Mouse (Mus musculus): ENCODE measurements at regions not wholly inside any gene's neighbourhood (a gene's known extent, or its start where the extent isn't known, plus 50 kb on each side); places are given as distances from the start of the nearest gene placed in this dataset.

DNA sequence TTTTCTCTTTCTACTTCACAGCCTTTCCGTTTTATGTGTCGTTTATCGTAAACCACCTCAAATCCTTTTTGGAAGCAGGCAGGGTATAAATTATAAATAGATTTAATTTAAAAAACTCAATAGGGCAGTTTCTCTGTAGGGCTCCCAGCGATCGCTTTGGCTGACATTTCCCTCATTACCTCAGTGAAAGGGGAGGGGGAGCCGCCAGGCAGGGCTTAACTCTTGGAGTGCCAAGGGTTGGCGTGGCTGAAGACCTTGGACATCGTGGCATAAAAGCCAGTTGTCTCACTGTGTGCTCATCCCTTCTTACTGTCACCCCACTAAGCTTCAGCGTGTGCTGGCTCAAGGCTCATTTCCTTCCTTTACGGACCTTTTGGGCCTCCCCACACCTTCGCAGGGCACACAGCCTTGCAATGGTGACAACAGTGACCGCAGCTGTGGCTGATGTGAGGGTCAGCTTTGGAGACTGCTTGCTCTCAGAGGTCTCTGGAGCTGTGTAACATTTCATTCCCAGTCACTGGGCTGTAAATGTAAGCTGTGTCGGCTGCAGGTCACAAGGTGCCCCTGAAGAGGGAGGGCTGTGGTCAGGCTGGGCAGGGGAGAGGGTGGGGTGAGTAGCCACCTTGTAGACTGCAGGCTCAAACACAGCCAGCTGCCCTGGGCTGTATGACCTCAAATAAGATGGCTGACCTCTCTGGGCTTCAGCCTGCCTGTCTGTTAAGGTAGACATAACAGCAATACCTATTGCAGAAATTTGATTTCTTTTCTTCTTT, 81.6 kb upstream of the Stx16 start:
- ATAC-seq: no peak

DNA sequence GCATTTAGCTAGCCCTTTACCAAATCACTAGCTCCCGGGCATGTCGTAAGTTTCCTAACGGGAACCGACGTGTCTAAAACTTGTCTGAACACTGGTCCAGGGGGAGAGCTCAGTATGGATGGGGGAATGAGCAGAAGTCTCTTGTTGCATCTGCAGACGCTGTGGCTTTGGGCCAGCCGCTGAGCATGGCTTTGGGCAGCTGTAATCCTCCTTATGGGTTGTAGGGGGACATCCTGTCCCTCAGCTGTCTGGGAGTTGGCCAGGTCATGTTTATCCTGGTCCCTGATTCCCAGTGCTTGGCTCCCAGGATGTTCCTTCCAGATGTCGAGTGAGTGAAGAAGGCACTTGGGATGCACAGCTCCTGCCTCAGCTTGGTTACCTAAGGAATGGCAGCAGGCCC, 71.4 kb upstream of the Stx16 start:
- no peak for ATAC-seq

DNA sequence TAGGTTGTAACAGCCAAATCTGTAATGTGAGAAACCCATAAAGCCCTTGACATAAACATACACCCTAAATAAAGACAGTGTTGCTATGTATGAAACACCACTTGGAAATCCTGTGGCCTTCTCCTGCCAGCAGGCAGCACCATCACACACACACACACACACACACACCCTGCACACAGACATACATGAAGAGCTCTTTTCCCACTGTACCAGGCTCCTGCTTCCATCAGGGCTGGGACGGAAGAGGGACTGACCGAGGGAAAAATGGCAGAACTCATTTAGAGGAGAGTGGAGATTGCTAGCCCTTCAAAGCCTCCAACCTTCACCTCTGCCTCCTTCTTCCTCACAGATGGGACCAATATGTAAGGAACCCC, 68.1 kb upstream of the Stx16 start:
- ATAC-seq: no peak

DNA sequence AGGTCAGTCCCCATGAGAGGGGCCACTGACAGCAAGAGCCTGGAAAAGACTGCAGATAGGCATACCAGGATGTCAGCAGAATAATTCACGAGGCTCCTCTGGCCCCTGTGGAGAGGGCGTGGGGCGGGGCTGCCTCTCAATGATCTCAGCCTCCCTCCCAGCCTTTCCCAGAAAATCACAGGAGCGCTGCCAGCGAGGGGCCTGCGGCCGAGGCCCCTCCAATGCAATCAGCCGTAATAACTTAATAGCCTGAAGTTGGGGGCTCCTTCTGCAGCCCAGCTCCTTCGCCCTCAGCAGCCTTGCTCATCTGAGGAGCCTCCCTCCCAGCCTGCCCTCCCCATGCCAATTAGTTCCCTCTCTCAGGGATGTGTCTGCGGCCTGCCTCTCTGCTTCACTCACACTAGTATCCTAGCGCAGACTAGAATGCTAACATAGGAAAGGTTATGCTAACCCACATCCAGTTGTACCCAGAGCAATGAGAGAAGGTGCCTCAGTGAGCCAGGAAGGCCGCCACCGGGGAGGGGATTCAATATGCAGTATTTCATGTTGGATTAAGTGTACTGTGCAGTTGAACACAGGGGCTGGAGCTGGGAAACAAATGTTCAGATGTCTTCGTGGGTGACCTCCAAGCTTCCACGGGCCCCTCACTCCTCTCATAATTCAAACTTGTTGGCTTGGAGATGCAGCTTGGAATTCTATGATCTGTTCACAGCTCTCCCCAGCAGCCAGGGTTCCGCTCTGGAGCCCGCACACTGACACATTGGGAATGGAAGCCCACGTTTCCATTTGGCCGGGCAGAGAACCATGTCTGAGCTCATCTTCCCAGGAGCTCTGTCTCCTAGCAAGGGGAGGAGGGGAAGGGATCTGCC, 67.5 kb upstream of the Stx16 start:
- ATAC-seq: no peak

DNA sequence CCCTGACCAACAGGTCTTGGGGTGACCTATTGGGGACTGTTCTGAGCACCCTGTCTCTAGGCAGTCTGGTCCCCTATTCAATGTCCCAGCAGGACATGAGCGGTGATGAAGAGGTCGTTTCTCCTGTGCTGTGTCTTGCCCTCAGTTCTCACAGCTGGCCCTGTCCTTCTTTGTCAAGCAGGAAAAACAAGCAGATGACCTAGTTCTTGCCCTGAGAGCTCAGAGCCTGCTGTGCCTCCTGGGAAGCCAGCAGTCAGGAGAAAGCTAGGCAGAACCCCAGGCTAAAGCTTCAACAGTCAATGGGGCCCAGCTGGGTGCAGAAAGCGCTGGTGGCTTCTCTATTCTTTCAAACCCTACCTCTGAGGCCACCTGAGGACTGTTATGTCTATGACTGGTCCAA, 66.1 kb upstream of the Stx16 start:
- no peak for ATAC-seq

DNA sequence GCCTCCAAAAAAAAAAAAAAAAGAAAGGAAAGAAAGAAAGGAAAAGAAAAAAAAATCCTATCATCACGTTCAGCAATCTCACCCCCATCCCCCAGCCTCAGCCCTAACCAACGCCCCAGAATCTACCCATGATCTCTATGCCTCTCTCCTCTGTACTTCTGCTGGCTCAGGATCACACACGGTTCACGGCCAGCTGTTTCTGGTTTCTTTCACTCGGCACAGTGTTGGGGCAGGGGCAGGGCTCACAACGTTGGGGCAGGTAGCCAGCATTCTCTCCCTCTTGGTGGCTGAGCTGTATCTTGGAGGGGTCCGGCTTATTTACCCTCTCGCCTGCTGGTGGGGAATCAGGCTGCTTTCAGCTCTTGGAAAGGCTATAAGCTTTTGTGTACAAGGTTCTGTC, 64.7 kb upstream of the Stx16 start:
- ATAC-seq: no peak

DNA sequence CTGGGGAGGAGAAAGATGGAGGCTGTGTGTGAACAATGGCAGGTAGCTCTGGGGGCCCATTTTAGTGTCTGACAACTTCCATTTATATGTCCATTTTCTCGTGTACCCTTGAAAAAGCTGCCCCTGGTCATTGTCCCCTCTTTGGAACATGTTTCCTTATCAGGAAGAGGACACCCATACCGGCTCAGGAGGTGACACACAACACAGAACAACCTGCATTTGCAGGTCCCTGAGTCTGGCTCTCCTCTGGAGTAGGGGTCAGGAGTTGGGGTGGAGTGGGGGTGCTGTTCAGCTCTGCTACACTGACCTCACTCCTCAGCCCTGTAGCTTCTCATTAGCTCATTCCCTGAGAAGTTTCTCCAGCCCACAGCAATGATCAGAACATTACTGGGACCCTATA, 61.7 kb upstream of the Stx16 start:
- no peak for ATAC-seq

DNA sequence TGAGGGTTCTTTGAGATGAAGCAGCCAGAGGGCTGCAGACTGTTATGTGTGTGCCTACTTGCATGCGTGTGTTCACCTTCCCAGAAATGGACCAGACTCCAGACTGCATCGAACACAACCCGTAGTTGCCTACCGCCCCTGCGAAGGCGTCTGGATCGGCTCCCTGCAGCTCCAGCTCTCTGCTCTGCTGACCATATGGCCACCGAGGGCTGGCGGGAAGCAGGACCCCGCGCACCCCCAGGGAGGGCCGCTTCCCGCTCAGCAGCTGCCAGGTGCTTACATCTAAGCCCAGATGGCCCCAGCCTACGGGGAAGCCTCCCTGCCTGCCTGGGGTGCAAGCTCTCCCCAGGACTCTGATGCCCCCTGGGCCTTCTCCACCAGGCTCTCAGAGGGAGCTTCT, 60.8 kb upstream of the Stx16 start:
- ATAC-seq: no peak

DNA sequence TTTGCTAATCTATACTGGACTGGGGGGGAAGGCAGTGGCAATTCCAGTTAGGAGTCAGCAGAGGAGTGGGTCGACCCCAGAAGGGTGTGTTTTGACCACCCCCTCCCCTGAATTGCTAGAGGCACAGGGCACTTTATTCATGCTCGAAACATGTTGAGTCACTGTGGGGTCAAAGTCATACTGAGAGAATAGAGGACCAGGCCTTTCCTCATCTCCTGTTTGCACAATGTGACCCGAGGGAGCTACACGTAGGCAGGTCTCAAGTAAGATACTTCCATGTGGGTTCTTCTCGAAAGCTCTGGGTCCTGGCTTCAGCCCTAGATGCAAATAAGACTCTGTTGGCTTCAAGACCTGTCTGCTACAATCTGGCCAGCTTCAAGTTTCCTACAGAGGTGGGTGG, 60.0 kb upstream of the Stx16 start:
- no peak for ATAC-seq

DNA sequence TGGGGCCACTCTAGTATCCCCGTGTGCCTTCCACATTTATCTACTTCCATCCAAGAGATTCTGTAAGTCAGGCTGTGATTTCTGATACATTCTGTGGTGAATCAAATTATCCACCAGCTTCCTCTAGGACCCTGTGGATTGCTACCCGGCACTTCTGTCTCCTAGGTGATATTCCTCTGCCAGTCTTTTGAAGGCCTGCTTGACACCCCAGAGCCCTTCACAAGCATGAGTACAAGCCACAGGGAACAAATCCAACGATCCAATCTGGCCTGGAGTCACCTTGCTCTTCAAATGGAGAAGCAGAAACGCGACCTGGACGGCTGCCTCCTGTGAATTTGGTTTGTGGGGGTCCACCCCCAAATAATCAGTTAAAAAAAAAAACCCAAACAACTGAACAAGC, 59.1 kb upstream of the Stx16 start:
- no peak for ATAC-seq

DNA sequence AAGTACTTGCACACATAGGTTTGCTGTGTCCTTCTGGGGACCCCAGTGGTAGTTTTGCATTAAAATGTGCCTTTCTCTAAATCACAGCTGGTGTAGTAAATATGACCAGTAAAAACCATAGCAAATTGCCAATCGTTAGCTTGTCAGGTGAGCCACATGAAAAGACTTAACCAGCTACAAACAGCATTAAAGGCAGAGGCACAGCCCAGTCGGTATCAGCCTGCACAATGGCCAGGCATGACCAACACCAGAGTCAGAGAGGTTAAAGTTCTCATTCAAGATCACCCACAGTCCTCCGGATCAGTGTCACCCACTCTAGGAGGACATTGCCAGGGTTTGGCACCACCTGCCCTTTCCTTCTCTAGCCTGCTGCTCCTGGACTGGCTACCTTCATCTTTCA, 58.5 kb upstream of the Stx16 start:
- no peak for ATAC-seq

DNA sequence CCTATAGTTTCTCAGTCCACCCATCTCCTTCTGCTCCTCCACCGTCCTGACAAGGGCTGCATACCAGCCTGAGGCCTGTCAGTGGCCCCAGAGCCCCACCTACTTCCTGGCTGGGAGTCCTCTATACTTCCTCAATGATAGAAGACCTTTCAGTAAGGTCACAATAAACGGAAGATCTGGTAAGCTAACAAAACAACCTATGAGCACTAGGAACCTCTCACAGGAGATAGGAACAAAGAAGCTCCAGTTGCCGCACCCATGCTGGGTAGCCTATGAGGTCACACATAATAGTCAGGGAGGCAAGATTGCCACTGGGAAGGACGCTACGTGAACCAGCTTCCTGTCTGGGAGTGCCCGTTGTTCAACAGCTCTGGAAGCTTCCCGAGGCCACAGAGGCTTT, 58.1 kb upstream of the Stx16 start:
- peak; percentile 89 for ATAC-seq

DNA sequence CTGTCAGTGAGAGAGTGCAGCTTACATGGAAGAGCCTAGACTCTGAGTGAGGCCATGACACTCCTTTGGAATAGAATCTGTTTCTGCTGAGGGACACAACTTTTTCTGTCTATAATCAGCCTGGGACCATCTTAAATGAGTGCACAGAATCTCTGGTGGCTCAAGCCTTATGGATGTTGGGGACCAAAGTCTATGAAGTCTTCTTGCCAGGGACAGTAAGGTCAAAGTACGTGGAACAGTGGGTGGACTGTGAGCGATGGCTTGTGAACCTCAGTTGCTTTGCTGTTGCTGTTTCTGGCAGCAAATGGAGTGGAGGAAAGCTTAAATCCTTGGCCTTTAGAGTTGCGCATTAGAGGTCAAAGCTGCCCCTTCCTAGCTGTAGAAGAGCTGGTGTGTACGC, 57.1 kb upstream of the Stx16 start:
- ATAC-seq: no peak

DNA sequence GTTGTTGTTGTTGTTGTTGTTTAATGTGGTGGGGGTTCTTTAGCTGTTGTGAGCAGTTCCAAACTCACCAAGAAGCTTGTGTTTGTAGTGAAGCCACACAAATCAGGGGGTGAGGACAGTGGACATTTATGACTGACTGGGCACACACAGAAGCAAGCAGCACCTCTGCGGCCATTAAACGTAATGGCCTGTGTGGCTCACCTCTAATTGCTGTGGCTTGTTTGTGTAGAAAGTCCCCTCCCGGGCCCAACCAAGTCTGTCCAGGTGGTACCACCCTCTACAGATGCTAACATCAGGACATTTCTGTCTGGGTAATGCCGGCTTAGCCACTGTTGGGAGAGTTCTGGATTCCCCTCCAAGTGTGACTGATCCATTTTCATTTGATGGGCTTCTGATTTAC, 56.1 kb upstream of the Stx16 start:
- ATAC-seq: no peak

DNA sequence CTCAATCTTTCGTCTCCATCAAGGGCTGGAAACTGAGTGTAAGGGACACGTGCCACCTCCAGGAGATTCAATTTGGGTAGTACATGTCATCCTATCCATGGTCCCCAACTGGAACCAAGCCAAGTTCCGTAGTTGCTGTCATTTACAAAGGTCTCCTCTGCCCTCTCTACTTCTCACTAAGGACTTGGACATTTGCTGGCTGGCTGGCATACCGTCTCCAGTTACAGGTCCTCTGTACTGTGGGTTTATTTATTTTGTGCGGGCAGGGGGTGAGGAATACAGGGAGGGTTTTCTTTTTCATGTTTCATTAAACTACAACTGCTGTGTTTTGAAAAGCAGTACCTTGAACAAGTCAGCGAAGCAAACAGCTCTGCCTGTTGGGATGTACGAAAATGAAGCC, 55.7 kb upstream of the Stx16 start:
- ATAC-seq: no peak

DNA sequence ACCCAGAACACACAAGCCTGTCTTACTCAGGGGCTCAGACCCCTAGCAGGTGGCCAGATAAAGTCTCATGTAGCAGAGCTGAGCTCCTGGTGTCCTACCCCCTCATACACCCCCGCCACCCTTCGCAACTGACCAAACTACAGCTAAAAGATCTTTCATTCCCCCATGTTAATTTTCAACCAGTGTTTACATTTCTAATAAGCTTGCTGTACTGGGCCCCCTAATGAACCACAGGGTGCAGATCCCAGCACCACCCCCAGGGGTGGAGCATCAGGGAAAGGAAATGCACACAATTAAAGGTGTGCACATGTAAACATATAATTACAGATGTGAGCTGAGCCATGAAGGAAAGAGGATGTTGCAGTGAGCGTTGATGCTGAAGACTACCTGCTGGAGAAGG, 54.6 kb upstream of the Stx16 start:
- ATAC-seq: no peak

DNA sequence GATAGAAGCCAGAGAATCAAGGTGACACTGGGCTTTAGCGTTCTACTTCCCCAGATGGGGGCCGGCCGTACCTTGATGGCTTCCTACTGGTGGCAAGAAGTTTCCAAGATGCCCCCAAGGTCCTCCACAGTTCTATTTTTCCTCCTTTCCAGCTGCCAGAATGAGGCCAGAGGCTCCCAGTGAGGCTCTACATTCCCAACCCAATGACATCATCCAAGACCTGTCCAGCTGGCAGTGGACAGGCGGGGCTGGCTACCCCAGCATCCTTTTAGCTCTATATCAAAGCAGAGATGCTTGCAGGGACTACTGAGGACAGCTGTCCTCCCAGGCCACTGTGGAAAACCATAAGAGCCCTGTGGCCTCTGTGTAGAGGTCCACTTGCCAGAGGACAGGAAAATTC, 53.8 kb upstream of the Stx16 start:
- ATAC-seq: no peak

DNA sequence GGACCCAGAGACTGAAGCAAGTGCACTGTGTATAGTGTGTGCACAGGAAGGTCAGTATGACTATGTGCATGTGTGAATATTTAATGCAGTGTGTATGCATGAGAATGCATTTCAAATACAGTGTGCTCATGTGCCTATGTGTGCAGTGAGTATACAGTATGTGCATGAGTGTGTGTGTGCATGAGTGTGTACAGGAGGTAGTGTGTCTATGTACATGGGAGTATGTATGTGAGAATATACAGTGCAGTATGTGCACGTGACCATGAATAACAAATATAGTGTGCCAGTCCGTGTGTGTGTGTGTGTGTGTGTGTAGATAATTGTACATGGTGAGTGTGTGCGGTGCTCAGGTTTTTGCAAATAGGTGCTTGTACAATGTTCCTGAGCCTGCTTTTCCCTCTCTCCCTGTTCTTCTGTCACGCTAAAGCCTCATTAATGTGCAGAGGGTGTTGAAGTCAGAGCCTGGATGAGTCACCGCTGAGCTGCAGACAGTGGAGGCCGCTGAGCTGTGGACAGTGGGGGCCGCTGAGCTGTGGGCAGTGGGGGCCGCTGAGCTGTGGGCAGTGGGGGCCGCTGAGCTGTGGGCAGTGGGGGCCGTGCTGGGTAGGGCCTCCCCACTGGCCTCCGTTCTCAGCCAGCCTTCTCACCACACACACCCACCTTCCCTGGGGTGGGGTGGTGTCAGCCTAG, 50.8 kb upstream of the Stx16 start:
- ATAC-seq: no peak
